Mouse (Mus musculus) frontal cortex, postnatal 36 days (tissue): Measurements from ENCODE around the gene Fmnl2.
A peak's percentile ranks its signal among the peaks of the same experiment; 100 is the strongest.

ENCODE experiments used
- DNase-seq, 2 experiments: peaks; one replicate each; pipeline ENCODE4 v3.0.0; 2022; ENCODE audit warnings: low spot score in 2 of 2

The Fmnl2 gene

GRCm38 (mm10) chr2:53038737-53039136 is 181.1 kb downstream of the Fmnl2 start:
- DNase-seq = no peak

- DNase-seq = no peak
These were observed 189.4 kb downstream of the Fmnl2 start for GRCm38 (mm10) chr2:53047031-53047430.

GRCm38 (mm10) chr2:53047749-53048387 is 190.2 kb downstream of the Fmnl2 start:
- DNase-seq = no peak

- DNase-seq = no peak
These were observed 192.7 kb downstream of the Fmnl2 start for GRCm38 (mm10) chr2:53050376-53050775.

GRCm38 (mm10) chr2:53051502-53051901 is 193.8 kb downstream of the Fmnl2 start:
- DNase-seq = no peak

GRCm38 (mm10) chr2:53053714-53054113 is 196.1 kb downstream of the Fmnl2 start:
- DNase-seq = no peak

GRCm38 (mm10) chr2:53056556-53056955 is 198.9 kb downstream of the Fmnl2 start:
- DNase-seq = no peak

- no peak for DNase-seq
These were observed 199.6 kb downstream of the Fmnl2 start for GRCm38 (mm10) chr2:53057291-53057690.

GRCm38 (mm10) chr2:53061363-53062000 is 203.8 kb downstream of the Fmnl2 start:
- no peak for DNase-seq

- no peak for DNase-seq
These were observed 209.3 kb downstream of the Fmnl2 start for GRCm38 (mm10) chr2:53066973-53067372.

GRCm38 (mm10) chr2:53070607-53071006 is 212.9 kb downstream of the Fmnl2 start:
- peak in 1 of 2 experiments; percentile 18 for DNase-seq

- DNase-seq = no peak
These were observed 222.1 kb downstream of the Fmnl2 start for GRCm38 (mm10) chr2:53079693-53080286.

GRCm38 (mm10) chr2:53082045-53082444 is 224.4 kb downstream of the Fmnl2 start:
- no peak for DNase-seq

- DNase-seq = no peak
These were observed 224.8 kb downstream of the Fmnl2 start for GRCm38 (mm10) chr2:53082501-53082900.

- no peak for DNase-seq
These were observed 225.6 kb downstream of the Fmnl2 start for GRCm38 (mm10) chr2:53083241-53083640.

- peak in 1 of 2 experiments; percentile 59 for DNase-seq
These were observed 228.1 kb downstream of the Fmnl2 start for GRCm38 (mm10) chr2:53085617-53086202.

GRCm38 (mm10) chr2:53088744-53089143 is 231.1 kb downstream of the Fmnl2 start:
- no peak for DNase-seq

- no peak for DNase-seq
These were observed 237.4 kb downstream of the Fmnl2 start for GRCm38 (mm10) chr2:53095031-53095430.

- DNase-seq = no peak
These were observed 237.8 kb downstream of the Fmnl2 start for GRCm38 (mm10) chr2:53095489-53095888.

GRCm38 (mm10) chr2:53100093-53100492 is 242.4 kb downstream of the Fmnl2 start:
- DNase-seq = no peak

- DNase-seq = no peak
These were observed 244.5 kb downstream of the Fmnl2 start for GRCm38 (mm10) chr2:53101885-53102740.

GRCm38 (mm10) chr2:53102901-53103300 is 245.2 kb downstream of the Fmnl2 start:
- no peak for DNase-seq
